Mouse (Mus musculus) cerebellum, postnatal 14 days (tissue): Measurements from ENCODE around the gene Kiss1r.
"Not testable (repeated sequence)": the region's sequence is repeated elsewhere in the genome, so short reads cannot be mapped to it uniquely, and the experiment has no call there.

Experiments
- DNase-seq, 2 experiments: peaks; one replicate each; pipeline ENCODE4 v3.0.0; 2021; ENCODE audit warnings: mixed read lengths in 2 of 2

The Kiss1r gene

DNA sequence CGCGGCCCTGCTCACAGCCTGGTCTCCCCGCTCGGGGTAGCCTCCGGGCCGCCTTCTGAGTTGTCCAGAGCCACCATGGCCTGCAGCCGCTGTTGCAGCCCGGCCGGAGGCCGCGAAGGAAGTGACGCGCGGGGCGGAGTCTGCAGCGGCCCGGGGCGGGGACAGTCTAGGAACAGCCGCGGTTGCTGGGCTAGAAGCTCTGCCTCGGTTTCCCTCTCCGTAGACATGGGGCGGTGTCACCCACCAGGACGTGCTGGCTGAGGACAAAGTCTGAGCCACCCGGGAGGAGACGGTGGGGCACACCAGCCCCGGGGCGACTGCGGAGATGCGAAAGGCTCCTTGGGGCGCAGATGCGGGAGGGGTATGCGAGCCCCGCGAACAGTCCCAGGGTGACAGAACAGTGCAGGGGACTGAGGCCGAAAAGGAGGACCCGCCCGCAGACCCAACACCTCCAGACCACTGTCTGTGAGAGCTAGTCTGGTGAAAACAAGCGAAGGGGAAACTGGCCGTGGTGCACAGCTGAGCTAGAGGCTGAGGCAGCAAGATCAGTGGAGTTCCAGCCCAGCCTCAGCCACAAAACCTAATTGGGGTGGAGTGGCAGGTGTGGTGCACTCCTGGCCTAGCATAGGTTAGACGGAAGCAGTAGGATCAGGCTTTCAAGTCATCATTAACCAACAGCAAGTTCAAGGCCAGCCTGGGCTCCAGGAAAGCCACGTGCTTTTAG lies at the start of gene Kiss1r:
TSS of gene Kiss1r (plus strand) at position 164 of the 724 bp plus-strand sequence.
- peak; percentile 89 to 90 for DNase-seq

DNA sequence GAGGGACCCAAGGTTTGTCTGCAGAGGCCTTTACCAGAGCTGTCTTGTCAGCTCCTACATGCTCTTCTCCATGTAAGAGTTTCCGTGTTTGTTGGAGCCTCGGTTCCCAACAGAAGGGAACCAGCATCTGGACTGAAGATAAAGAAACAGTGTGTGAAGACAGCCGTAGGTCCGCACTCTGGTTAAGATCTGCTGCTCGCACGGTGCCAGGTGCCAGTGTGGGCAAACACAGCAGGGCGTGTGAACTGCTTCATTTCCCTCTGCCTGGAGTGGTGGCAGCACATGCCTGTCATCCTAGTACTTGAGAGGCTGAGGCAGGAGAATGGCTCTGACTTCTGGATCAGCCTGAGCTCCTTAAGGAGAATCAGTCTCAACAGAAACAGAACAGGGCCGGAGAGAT lies 44.9 kb upstream of the Kiss1r start:
- no peak for DNase-seq

DNA sequence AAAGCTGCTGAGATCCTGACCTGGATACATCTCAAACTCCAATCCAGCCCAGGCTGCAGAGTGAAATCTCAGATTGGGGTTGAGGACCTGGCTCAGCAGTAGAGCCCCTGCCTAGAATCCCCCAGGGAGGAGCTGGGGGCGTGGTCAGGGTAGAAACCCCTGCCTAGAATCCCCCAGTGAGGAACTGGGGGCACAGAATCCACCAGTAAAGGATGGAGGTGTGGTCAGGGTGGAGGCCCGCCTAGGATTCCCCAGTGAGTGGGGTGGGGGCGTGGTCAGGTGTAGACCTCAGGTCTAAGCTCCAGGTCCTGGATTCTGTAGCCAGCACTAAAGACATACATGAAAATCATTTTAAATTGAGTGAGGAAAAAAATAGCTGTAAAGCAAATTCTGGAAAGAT lies 43.9 kb upstream of the Kiss1r start:
- DNase-seq, result peak; percentile 22 to 34

DNA sequence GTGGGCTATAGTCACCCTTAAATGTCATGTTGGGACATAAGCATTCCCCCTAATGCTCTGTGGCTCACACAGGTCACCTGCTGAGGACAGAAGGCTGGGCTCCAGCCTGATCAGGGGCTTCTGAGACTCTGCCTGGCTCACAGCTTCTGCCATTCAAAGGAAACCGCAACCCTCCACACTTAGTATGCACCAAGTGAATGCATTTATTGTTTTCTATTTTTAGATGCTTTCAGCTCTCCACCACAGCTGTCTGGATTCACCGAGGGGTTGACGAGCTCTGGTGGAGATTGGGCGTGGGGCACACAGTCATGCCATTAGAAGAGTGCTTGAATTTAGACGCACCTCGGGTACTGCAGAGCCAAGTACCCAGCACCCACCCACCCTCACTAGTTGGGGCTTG lies 43.5 kb upstream of the Kiss1r start:
- DNase-seq, result no peak

- DNase-seq, result peak in 1 of 2 experiments; percentile 22
Measured at GRCm38 (mm10) chr10:79873715-79874289, 43.0 kb upstream of the Kiss1r start.

DNA sequence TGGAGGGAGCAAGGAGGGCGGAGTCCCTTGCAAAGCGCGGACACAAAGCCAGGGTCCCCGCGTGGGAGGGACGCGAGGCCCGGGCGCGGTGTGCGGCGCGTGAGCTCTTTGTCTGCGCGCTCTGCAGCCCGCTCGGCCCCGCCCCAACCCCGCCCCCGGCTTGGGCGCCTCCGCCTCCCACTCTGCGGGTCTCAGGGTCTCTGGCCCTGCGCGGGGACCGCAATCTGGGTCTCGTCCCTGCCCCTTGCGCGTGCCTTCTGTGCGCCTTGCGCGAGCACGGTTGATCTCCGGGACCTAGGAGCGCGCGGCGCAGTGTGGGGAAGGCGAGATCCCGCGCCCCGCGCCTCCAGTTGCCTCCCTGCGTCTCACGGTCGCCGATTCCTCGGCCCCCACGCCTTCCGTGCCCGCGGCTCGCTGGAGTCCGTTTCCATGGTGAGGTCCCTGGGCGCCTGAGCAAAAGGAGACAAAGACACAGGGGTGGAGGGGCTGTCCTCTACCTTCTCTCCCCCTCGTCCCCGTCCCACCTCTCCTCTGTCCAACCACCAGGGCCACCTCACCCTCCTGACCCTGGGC lies 42.4 kb upstream of the Kiss1r start, which contains the start of the genes Prtn3 and Plppr3:
TSS of gene Prtn3 (plus strand) at position 187 of the 573 bp plus-strand sequence.
TSS of gene Plppr3 (minus strand) at position 345 of the 573 bp plus-strand sequence.
- peak; percentile 78 to 80 for DNase-seq

GRCm38 (mm10) chr10:79877174-79877573 lies 39.6 kb upstream of the Kiss1r start:
- no peak for DNase-seq

DNA sequence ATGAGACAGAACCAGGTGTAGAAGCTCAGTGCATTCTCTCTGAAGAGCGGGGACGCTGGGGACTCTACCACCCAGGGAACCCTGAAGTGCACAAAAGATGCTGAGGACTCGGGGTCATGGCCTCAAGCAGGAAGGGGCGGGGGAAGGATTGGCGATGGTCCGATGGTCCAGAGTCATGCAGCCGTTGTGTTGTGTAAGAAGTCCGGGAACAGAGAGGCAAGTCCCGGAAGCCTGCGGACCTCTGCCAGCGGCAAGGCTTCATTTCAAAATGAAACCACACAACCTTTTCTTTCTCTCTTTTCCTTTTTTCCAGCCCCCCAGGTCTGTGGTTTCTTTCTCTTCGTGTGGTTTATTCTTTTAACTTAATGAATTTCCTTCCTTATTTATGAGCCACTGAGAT lies 39.0 kb upstream of the Kiss1r start:
- no peak for DNase-seq

GRCm38 (mm10) chr10:79879527-79879926 lies 37.2 kb upstream of the Kiss1r start:
- no peak for DNase-seq

- no peak for DNase-seq
Measured at GRCm38 (mm10) chr10:79880721-79881120, 36.0 kb upstream of the Kiss1r start.

GRCm38 (mm10) chr10:79881981-79882380 lies 34.8 kb upstream of the Kiss1r start:
- DNase-seq, result no peak

- DNase-seq, result peak; percentile 87 to 93
Measured at GRCm38 (mm10) chr10:79883297-79884084, 33.3 kb upstream of the Kiss1r start.

GRCm38 (mm10) chr10:79884446-79884845 lies 32.3 kb upstream of the Kiss1r start:
- peak in 1 of 2 experiments; percentile 75 for DNase-seq

DNA sequence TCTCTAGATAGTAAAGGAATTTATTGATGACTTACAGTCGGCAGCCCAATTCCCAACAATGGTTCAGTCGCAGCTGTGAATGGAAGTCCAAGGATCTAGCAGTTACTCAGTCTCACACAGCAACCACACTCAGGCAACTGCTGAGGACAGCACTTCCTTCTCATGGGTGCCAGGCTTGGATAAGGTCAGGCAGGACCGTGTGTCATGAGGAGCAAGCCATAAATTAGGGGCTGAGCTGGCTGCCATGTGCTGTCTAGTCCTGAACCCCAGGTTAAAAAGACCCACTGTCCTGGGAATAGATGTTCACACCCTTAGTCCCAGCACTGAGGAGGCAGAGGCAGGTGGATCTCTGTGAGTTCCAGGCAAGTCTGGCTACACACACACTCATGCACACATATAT lies 31.8 kb upstream of the Kiss1r start:
- DNase-seq, result not testable (repeated sequence)

- DNase-seq, result no peak
Measured at GRCm38 (mm10) chr10:79886054-79886453, 30.7 kb upstream of the Kiss1r start, which contains the start of gene Elane. Elane (plus strand) TSS chr10:79886247.

GRCm38 (mm10) chr10:79886611-79887010 lies 30.2 kb upstream of the Kiss1r start:
- DNase-seq, result no peak

- no peak for DNase-seq
Measured at GRCm38 (mm10) chr10:79889386-79889785, 27.4 kb upstream of the Kiss1r start.

DNA sequence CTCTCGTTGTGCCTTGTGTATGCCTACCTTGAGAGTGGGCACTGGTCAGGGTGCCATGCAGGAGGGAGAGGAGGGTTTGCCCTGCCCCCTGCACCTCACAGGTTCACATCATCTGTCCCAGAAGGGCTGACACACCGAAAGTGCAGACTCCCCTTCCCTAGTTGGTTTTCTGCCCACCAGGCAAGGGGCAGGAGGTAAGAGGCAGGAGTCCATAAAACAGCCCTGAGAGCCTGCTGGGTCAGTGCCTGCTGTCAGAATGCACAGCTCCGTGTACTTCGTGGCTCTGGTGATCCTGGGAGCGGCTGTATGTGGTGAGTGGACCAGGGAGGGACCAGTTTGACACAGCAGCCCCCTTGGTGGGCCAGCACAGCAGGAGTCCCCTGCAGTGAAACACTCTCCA lies 26.1 kb upstream of the Kiss1r start, which contains the start of gene Cfd:
TSS of gene Cfd (plus strand) at position 184 of the 400 bp plus-strand sequence.
- no peak for DNase-seq

DNA sequence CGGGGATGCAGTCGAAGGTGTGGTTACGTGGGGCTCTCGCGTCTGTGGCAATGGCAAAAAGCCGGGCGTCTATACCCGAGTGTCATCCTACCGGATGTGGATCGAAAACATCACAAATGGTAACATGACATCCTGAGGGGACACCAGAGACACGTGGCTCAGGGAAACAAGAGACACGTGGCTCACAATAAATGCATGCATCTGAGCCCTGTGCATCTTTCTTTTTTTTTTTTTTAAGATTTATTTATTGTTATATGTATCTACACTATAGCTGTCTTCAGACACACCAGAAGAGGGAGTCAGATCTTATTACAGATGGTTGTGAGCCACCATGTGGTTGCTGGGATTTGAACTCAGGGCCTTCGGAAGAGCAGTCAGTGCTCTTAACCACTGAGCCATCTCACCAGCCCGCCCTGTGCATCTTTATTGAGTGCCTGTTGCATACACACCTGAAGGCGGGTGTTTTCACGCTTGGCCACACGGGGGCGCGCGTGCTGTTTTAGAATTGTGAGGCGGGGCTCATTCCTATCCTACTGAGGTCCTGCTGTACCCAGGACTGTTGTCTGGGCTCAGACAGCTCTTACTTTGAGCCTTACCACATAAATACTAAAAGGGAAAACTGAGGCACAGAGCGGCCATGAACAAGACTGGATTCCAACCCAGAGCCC lies 24.2 kb upstream of the Kiss1r start:
- DNase-seq, result peak; percentile 89 to 94

DNA sequence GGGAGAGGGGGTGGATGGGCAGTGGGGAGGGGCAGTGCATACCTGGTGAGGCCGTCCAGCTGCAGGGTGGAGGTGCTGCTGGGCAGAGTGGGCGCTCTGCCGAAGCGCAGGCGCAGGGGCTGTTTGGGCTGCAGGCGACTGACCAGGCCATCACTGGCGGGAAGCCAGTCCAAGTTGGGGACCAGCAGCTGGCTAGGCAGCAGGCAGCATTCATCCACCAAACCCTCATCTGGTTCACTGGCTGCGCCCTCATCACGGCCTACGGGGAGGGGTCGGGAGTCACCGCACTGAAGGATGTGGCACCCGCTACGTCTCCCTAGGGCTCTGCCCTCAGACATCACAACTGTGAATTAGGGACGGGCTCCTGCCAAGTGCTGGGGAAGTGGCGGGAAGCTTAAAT lies 20.5 kb upstream of the Kiss1r start:
- DNase-seq, result peak in 1 of 2 experiments; percentile 49

- DNase-seq, result no peak
Measured at GRCm38 (mm10) chr10:79896814-79897213, 20.0 kb upstream of the Kiss1r start.
